Mouse (Mus musculus) cerebellum, postnatal 25 days (tissue): ENCODE results near the gene Secisbp2.
A peak's percentile ranks its signal among the peaks of the same experiment; 100 is the strongest.

ENCODE experiments used
- DNase-seq, 2 experiments: peaks; one replicate each; pipeline ENCODE4 v3.0.0; 2021; ENCODE audit warnings: mixed read lengths in 2 of 2

The Secisbp2 gene

DNA sequence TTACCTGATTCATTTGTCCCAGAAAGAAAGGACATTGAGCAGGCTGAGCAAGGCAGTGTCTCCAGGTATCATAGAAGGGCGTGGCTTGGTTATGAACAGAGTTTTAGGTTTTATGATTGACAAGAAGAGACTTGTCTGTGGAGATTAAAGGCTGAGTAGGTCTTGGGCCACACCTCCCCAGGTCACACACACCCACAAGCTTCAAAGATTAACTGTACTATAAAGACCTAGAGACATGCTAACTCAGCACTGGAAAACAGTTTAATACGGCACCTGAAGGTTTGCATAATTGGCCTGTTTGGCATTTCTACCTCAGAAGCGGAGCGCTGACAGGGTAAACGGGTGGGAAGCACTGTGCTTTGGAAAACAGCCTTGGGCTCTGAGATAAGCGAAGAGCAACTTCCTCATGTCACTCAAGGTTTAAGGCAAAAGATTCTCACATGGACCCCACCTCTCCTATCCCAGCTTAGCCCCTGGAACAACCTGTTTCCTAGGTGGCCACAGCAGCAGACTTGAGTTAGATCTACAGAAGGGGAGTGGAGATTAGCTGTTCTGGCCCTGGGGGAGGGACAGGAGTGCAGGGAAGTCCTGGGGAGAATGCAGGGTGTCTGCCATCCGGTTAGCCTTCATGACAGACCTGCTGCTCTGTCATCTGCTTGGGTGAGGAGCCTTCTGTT lies 33.9 kb downstream of the Secisbp2 start:
- no peak for DNase-seq

DNA sequence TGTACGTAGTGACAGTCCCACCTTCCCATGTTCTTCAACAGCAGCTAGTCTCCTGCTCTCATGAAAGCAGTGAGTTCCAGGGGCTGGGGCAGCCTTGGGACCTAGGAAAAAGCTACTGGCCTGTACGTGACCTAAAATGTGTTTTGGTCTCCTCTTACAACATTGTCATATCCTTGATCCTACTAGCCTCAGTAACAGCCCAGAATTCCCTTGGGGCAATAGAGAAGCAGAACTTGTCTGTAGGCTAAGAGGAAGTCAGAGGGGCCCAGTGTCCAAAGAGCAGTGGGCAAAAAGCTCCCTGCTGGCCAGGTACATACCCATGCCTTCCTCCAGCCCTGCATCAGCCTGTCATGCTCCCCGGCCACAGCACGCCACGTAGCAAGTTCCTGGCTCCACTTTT lies 35.5 kb downstream of the Secisbp2 start:
- DNase-seq = no peak

DNA sequence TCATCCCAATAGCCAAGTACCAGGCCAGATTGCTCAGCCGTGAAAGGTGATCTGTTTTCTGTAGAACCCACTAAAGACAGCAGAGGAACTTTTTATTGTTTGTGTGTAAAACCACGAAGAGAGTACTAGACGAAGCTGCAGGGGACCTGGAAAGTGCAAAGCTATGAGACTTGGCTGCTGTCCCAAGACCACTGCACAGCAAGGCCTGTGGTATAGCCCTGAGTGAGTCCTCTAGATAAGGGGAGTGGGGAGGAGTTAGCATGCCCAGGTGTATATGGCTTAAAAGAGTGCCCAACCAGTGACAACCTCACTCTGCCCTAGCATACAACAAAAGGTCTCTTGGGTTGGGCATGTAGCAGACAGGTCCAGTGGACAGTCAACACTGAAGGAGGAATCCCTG lies 37.2 kb downstream of the Secisbp2 start:
- DNase-seq = no peak

DNA sequence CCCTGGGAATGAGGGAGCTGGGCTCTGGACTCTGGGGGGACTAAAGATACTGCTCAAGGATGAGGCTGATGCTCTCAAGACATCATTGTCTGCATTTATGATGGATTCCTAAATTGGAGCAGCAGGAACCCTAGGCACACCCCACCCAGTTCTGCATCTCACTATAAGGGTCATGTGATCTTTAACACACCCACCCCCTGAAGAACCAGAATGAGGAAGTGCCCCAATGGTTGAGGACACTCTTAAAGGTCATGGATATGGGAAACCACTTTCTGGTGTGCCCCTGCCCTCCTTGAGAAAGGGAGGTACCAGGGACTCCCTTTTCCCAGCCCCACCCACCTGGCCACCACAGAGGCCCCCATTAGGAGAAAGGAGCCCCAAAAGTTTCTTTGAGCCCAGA lies 45.0 kb downstream of the Secisbp2 start:
- no peak for DNase-seq

DNA sequence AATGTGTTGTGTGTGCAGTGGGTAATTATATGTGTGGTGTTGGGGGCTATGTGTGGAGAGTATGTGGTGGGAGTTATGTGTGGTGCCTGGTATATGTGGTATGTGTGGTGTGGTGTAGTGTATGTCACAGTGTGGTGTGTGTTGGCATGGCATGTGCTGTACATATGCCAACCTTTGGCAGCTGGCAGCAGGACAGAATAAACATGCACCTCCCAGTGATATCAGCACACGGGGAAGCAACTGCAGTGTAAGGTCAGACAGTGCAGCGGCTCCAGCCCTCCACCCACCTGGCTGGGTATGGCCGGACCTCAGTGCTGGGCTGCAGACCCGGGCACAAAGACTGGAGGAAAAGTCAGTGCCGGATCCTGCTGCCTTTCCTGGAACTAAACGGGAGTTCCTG lies 46.0 kb downstream of the Secisbp2 start:
- DNase-seq = no peak

DNA sequence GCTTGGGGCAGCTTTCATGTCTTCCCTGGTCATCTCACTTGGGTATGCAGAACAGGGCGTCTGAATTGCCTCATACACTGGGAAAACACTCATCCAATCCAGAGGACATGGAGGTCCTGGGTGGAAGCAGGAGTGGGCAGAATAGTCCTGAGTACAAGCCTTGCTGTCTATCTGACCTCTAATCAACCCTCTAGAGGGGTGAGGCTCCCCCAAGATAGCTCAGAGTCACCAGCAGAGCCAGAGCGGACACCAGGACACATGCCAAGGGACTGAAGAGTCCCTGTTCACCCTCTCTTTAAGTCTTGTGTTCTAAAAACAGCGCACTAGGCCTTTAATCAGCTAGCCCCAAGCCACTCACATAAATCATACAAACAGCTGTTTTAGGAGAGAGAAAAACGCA lies 46.4 kb downstream of the Secisbp2 start:
- DNase-seq = no peak

DNA sequence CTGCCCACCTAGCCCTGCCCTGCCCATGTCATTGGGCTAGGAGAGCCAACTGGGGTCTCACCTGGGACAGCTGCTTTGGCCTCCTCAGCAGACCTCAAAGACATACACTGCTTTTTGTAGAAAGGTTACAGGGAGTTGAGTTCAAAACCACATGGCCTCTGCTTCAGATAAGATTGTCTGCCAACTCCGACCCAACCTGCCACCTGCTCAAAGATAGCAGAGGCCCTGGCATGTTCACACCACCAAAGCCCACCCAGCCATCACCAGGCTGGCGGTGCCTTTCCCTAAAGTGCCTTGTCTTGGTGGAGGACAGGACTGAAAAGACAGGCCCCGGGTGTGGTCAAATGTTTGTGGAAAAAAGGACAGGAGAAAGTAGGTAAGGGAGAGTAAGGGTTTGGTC lies 46.8 kb downstream of the Secisbp2 start:
- no peak for DNase-seq

DNA sequence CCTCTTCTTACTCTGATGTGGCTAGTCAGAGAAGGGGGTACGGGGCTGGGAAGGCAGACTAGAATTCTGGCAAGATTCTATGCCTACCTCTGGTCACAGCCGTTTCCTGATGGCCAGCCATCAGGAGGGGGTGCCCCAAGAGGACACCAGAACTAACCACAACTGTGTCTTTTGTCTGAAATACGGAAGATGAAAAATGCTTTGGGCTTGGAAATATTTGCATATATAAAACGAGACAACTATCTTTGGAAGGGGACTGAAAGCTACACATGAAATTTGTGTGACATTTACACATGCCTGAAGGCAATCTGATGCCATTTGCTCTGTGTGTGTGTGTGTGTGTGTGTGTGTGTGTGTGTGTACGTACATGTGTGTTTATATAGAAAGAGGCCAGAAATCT lies 52.4 kb downstream of the Secisbp2 start:
- DNase-seq = no peak

DNA sequence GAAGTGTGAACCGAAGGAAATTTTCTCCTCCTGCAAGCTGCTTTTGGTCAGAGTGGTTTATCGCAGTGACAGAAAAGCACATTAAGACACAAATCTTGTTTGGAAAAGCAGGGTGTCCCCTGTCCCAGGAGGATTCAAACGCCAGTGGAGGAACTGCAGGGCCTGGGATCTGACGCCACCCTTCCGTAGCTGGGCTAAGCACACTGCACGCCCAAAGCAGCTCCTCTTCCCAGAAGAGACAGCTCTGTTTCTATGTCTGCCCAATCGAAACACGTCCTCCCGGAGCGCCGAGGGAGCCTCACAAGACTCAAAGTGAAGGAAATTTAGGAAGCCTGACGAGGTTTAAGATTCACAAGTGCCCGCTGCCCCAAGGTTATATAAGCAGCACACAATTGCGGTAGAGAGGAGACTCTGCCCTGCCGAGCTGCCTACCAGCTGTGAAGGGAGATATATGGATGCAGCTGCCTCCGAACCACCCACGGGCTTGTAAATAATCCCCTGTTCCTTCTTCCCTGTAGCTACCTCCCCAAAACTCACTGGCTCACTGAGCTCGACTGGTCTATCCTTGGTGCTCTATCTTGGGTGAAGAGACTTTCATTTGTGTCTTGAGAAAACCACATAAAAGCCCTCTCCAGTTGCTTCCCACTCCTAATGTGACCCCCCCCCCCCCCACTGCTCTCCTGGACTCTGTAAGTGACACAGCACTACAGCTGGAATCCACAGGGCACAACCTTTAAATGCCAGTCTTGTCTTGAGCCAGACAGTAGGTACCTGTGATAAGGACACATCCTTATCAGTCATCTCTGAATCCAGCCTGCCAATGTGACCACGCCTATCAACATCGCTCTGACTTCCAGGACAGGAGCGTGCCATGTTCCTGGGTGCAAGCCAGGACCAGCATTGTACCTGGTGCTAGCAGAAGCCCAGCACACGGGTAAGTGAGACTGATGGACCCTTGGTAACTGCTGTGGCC lies 54.7 kb downstream of the Secisbp2 start:
- no peak for DNase-seq

DNA sequence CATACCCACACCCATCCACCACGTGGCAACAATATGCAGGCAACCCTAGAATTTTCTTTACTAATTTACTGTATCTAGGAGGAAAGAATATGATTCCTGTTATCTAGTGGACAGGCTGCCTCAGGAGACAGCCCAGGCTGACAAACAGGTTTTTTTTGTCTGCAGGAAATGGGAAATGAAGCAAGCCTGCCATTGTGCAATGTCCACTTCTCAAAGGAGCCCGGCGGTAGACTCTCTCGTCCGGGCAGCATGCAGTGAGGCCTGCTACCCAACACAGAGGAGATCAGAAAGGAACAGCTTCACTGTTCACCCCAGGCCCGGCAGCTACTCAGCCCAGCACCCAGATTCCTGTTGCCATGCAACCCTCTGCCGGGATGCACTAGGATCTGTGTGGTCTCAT lies 59.2 kb downstream of the Secisbp2 start:
- no peak for DNase-seq

DNA sequence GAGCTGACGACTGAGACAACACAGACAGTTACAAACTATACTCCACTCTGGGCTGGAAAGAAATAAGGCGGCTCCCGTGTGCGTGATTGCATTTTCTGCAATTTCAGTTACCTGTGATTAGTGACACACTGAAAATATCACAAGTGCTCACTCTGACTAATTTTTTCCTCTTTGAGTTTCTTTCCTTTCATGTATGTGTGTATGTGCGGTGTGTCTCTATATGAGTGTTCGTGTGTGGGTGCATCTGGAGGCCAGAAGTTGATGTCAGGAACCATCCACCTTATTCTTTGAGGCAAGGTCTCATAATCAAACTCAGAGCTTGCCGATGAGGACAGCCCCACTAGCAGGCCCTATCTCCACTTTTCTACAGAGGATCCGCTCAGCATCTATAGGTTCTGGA lies 60.5 kb downstream of the Secisbp2 start:
- DNase-seq = no peak

DNA sequence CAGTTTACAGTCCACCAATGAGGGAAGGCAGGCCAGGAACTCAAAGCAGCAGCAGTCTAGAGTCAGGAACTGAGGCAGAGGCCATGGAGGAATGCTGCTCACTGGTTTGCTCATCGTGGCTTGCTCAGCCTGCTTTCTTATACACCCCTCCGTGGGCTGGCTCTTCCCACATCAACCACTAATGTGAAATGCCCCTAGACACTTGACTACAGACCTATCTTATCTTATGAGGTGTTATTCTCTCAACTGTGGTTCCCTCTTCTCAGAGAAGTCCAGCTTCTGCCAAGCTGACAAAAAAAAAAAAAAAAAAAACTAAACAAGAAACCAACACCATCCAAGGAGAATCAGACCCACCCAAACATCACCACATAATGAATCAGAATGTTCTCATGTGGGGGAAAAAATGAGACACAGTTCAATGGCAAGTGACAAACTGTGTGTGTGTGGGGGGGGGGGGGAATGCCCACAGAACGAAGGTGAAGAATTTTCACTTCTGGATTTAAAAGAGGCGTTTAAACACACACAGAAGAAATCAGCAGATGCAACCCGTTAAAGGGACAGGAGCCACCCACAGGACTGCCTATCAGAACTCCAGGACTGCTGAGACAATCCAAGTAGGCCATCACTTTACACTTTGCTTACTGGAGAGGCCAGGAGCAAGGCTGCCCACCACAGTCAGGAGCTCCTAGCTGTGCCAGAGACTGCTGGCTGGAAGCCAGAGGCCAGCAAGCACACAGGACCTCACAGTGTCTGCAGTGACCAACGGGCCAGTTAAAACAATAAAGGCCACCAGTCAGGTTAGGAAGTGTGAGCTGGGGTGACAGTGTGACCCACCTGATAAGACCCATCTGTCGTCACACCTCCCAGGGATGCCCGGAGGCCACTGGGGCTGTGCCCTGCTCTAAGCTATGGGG lies 65.1 kb downstream of the Secisbp2 start:
- DNase-seq = peak; percentile 74 to 81

DNA sequence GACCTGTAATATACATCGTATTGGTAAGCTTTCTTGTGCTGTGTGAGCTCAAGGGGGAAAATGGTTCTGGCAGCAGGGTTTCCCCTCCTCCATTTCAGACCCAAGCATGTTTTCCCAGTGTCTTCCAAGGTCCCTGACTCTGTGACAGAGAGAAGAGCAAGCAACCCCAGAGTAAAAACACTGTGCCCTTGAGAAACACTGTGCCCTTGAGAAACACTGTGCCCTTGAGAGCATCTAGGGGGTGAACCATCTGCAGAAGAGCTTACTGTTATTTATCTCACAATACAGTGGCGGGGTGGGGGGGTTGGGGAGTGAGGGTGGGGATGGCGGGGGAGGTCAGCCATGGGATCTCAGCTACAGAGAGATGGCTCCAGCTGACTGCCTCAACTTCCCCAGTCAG lies 67.8 kb downstream of the Secisbp2 start:
- no peak for DNase-seq

DNA sequence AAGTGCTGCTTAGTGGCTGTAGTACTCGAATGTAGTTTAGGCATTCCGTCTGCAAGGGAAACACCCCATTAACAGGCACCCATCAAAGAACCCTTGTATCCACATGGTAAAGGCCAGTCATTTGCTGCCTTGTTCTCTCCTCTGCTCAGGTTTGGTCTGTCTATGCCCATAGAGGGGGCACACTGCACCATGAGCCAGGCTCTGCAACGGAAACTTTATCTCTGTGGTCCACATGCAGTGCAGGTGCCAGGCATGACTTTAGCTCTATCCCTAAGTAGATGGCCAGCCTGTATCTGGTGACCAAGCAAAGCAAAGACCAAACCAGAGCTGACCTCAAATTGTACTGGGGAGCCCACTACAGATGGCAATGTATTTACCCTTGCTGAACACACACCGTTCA lies 69.1 kb downstream of the Secisbp2 start:
- no peak for DNase-seq

DNA sequence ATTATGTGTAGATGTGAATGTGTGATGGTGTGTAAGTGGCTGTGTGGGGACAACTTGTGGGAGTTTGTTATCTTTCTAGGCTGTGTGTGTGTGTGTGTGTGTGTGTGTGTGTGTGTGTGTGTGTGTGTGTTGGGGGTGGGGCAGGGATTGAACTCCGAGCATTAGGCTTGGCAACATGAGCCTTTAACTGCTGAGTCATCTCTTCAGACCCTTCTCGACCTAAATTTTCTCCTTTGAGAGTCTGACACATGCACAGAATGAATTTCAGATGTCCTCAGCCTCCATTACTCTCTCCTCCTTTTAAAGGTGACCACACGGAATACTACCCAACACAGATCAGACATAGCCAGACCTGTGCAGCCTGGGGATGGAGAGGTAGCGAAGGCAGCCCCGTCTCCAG lies 71.6 kb downstream of the Secisbp2 start:
- no peak for DNase-seq

DNA sequence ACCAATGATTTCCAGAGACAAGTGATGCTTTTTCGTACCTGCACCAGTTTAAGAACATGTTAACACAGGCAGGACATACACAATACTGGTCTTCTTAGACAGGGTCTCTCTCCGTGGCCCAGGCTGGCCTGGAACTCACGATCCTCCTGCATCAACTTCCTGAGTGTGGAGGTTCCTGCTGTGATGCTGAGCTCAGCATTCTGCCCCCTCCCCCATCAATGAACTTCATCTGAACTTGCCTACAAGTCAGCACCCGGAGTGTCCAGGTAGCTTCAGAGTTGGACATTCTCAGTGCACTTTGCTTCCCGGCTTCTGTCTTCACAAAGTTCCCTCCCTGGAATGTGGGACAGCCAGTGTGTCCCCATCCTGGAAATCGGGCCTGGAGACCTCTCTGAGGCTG lies 73.1 kb downstream of the Secisbp2 start:
- DNase-seq = no peak

DNA sequence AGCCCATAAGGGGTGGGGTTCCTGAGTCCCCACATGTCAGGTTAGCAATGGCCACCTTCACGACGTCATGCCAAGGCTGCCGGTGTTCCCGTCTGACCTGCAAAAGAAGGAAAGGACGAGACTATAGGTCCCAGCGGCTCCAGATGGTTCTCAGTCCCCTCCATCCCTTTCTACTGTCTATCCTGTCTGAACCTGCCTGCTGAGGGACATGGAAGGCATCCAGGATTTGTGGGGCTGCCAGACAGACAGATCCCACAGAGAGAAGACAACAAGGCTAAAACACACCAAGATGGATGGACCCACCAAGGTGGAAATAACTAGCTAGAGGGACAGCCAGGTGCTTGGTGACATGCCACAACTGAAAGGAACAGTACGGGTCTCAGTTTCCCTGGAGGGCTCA lies 73.9 kb downstream of the Secisbp2 start:
- peak; percentile 45 to 53 for DNase-seq

DNA sequence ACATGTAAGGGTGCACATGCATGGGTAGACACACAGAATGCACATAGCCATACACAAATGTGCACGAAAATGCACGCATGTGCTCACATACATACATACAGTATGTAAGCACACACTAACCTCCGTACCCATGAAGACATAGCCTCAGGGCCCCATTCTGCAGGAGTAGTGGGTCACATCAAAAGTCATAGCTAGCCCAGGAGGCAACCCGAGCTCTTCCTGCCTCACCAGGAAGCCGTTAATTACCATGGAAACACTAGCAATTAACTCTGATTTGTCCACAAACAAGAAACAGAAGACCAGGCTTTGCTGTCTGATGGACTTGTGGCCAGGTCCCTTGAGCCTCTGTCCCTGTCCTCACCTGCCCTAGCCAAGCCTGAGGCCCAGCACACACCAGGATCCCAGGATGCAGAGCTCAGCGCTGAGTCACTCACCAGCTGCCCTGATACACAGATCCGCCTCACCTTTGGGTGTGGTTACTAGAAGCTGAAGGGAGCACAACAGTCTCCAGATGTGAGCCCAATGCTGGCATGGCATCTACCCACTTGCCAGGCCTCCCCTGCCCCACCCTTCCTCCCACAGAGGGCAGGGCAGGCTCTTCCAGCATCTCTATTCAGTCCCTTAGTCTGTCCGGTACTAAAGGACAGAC lies 74.6 kb downstream of the Secisbp2 start:
- peak; percentile 47 to 60 for DNase-seq

DNA sequence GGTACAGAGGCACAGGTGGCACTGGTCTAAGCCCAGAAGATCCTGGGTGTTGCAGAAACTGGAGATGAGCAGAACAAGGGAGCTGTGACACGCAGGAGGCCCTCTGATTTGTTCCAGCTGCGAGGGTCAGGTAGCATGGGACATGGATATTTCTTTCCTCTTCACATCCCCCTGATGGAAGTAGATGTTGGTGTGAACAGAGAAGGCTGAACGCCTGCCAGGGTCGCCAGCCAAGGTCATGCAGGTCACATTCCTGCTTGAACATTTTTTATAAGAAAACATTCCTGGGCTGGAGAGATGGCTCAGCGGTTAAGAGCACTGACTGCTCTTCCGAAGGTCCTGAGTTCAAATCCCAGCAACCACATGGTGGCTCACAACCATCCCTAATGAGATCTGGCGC lies 75.9 kb downstream of the Secisbp2 start:
- DNase-seq = no peak

DNA sequence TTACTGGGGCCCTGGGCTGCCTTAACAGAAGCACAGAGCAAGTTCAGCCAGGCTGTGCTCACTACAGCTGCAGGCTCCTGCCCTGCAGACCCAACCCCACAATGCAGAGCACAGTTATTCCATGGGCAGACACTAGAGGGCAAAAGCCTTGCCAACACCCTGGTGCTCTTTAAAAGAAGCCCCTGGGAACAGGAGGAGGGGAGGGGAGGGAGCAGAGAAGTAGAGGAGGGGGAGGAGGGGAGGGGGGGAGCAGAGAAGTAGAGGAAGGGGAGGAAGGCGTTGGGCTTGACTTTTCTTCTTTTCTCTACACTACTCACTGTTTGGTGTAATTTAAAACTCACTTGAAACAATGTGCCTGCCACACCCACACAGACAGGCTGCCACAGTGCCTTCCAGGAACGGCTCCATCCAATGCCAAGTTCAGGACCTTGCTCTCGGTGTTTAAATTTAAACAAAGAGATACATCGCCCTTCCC lies 78.4 kb downstream of the Secisbp2 start:
- no peak for DNase-seq

DNA sequence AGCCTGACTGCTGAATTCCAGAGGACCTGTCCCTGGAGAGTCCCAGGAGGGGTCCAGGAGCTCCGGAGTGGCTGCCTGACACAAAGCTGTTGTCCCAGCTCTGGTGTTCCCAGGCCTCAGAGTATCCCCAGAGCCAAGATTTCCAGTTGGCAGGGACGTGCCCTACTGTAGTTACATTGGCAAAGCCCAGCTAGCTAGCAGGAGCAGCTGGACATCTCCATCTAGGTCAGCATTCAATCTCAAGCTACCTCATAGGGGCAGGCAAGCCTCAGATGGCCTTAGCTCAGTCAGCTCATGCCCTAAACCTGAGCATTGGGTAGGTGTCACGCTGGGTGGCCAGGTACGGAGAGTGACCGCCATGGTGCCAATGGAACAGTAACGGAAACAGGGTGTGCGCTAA lies 80.0 kb downstream of the Secisbp2 start:
- DNase-seq = peak; percentile 83 to 84

DNA sequence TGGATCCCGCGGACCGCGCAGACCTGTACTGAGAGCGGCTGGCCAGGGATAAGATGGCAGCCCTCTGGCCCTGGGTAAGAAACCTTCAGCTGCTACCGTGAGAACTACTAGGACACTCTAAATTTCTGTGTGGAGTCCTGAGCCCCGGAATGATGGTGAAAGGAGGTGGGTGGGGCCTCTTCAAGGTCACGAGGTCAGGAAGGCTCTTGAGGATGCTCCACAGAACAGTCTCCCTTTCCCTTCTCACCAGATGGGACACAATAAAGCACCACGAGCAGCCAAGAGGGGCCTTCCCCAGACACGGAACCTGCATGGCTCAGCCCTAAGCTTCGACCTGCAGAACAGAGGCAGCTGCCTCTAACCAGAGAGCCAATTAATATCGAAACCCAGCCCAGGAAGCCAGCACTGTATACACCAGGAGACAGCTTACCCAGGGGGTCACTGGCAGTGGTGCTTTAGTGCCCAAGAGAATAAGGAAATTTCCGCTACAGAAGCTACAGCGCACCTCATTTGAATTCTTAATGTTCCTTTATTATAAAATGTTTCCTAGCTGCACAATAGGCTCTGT lies 80.7 kb downstream of the Secisbp2 start:
- no peak for DNase-seq
